Mouse (Mus musculus) G1E (cell line): ENCODE results near the gene Herc1.
"Not testable (repeated sequence)": the region's sequence is repeated elsewhere in the genome, so short reads cannot be mapped to it uniquely, and the experiment has no call there.

Source experiments
- CTCF ChIP-seq: IDR thresholded peaks from 2 replicates; pipeline ENCODE4 v1.5.1; 2012; ENCODE audit warnings: low read depth, low read length, inconsistent platforms, mixed read lengths
- GATA2 ChIP-seq: IDR thresholded peaks from 2 replicates; pipeline ENCODE4 v1.6.1; 2012; ENCODE audit warnings: low read depth, low read length, inconsistent platforms, borderline replicate concordance
- POLR2AphosphoS5 ChIP-seq: IDR thresholded peaks from 2 replicates; pipeline ENCODE4 v1.6.1; 2012; ENCODE audit warnings: low read depth, low read length, inconsistent platforms; ENCODE audit not compliant: insufficient replicate concordance
- TAL1 ChIP-seq: conservative IDR thresholded peaks from 2 replicates; pipeline ENCODE4 v1.6.1; 2012; ENCODE audit warnings: low read depth, low read length, inconsistent platforms, mixed read lengths

GRCm38 (mm10) chr9:66390338-66390737 is 40.1 kb downstream of the Herc1 start:
- not testable (repeated sequence) for TF ChIP-seq TAL1, CTCF, POLR2AphosphoS5, GATA2
